Mouse (Mus musculus): ENCODE measurements around the gene Ubxn2a. TPM values are rescaled to one million over a fixed set of nuclear protein-coding genes. Genes with fewer than 3 reads are reported as not detected.
"Not testable (repeated sequence)": the region's sequence is repeated elsewhere in the genome, so short reads cannot be mapped to it uniquely, and the experiment has no call there.

Ubxn2a gene
- 10 to 100 TPM; 52.8 to 55.6 TPM for total RNA-seq (2021)
- long read RNA-seq, experiment 1, transcript Ubxn2a-202 (6 exons, 965 nt) = minor isoform, 12 of 62 reads
- long read RNA-seq, experiment 1, transcript Ubxn2a-201 (7 exons, 2,696 nt) = major isoform, 22 of 62 reads
- long read RNA-seq, experiment 1, partial matches to known transcripts = 4 of 62 reads
- long read RNA-seq, experiment 1, other reads (novel, unspliced or antisense) = 24 of 62 reads
- long read RNA-seq, experiment 2, transcript Ubxn2a-202 (6 exons, 965 nt) = minor isoform, 7 of 58 reads
- long read RNA-seq, experiment 2, transcript Ubxn2a-201 (7 exons, 2,696 nt) = major isoform, 22 of 58 reads
- long read RNA-seq, experiment 2, partial matches to known transcripts = 9 of 58 reads
- long read RNA-seq, experiment 2, other reads (novel, unspliced or antisense) = 20 of 58 reads

DNA sequence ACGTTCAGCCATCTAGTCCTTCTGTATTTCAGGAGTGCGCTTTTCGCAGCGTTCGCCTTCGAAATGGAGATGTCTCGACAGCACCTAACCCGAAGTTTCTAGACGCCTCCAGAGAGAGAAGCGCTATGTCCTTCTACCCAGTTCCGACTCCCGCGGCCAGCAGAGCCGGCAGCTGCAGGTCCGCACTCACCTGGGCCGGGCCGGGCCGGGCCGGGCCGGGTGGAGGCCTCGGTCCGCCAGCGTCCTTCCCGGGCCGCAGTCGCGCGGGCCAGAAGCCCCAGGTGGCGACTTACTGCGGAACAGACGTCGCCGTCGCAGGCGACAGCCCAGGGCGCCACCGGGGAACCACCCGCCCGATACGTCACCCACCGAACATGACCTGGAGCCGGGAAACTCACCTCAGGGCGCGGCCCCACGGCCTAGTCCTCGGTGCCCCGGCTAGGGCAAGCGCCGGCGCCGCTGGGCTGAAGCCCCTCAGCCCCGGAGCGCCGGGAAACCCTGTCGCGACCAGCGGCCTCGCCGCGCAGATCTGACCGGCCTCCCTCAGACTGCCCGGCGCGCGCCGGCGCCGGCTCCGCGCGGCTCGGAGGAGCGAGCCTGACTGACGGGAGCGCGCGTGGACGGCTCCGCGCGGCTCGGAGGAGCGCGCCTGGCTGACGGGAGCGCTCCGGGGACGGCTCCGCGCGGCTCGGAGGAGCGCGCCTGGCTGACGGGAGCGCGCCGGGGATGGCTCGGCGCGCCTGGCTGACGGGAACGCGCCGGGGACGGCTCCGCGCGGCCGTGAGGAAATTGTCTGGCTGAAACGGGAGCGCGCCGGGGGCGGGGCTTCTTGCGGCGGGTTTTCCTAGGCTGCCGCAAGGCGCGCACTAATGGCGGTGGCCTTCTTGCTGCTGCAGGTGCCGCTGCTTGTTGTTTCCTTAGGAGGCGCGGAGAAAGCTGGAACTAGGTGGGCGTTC lies at the start of gene Ubxn2a:
Gene Ubxn2a, minus strand, starts transcription at position 755 of the 956 bp plus-strand sequence.
- DNase-seq = peak; percentile 98
- intact Hi-C loops (cut with DNase I) = loop anchor here (5.0 to 10.0 kb wide), 2 partner anchors 45 to 1332 kb away; partner anchors contain the start of gene Dtnb

DNA sequence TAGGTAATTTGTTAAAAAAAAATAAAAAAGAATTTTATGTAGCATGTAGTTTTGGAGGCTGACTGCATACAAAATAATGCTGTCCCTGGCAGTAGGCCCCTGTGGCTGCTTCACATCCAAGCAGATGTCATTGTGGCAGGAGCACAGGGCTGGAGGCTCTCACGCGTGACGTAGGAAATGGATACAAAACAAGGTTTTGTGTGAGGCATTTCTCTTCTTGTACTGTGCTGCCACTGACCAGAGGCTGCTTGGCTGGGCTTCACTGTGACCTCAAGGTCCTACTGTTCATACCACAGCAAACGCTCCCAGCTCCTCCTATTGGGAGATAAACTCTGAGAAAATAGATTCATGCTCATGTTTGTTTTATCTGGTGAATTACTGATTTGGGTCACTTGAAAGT lies 45.7 kb upstream of the Ubxn2a start:
- intact Hi-C loops (cut with DNase I) = no loop called here
- peak in 1 of 2 experiments; percentile 4 for DNase-seq

DNA sequence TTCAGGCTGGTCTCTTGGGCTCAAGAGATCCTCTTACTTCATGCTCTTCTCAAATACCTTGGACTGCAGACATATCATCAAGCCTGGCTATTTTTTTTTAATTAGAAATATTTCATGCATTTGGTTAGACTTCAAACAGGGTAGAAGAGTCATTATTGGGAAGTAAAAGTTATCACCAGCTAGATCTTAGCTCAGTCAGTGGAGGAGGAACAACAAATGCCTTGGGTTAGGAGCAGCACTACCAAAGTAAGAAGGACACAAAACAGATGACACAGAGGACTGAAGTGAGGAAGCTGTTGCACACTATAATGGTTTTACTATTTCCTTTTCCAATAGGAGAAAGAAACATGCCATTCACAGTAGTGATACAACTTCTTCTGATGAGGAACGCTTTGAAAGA lies 44.8 kb upstream of the Ubxn2a start:
- no peak for DNase-seq
- intact Hi-C loops (cut with DNase I) = no loop called here

DNA sequence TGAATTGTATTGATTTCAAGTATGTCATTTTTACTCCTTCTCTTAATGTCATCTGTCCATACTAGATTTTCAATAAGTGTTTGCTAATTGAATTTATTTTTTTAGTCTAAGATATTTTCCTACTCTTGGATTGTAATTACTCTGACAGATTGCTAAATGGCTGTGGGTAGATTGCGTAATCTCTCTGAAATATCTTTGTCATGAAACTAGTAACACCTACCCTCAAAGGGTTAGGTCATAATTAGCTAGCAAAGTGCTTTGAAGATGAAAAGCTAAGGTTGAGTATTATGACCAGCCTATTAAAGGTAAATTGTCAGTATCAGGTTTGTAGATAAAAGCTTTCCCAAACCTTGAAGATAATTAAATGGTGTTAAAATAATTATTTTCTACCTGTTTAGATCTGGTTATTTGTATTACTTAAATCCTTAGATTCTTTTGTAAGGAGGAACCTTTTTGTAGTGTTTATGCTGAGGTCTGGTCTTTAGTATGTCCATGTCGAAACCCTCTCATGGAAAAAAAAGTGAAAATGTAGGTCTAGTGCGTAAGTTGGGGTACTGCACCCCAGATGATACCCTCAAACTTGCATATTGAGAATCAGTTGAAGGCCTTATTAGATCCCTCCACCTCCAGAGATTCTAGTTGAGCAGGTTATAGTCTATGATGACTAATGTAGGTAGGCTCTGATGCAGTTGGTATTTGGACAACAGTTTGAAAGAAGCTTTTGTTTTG lies 23.5 kb upstream of the Ubxn2a start:
- no peak for DNase-seq
- intact Hi-C loops (cut with DNase I) = no loop called here

DNA sequence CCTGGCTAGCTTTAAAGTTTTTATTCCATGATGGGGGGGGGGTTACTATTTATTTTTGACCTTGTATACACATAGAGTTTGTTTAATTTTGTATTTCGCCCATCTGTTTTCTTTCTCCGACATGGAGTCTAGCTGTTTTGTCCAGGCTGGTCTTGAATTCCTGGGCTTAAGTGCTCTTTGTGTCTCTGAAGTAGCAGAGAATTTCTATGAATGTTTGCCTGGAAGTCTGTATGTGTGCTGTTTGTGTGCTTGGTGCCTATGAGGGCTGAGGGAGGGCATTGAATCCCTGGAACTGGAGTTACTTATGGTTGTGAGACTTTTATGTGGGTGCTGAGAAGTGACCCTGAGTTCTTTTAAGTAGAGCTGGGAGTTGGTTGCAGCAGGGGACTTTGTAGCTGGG lies 20.7 kb upstream of the Ubxn2a start:
- DNase-seq = no peak
- intact Hi-C loops (cut with DNase I) = no loop called here

DNA sequence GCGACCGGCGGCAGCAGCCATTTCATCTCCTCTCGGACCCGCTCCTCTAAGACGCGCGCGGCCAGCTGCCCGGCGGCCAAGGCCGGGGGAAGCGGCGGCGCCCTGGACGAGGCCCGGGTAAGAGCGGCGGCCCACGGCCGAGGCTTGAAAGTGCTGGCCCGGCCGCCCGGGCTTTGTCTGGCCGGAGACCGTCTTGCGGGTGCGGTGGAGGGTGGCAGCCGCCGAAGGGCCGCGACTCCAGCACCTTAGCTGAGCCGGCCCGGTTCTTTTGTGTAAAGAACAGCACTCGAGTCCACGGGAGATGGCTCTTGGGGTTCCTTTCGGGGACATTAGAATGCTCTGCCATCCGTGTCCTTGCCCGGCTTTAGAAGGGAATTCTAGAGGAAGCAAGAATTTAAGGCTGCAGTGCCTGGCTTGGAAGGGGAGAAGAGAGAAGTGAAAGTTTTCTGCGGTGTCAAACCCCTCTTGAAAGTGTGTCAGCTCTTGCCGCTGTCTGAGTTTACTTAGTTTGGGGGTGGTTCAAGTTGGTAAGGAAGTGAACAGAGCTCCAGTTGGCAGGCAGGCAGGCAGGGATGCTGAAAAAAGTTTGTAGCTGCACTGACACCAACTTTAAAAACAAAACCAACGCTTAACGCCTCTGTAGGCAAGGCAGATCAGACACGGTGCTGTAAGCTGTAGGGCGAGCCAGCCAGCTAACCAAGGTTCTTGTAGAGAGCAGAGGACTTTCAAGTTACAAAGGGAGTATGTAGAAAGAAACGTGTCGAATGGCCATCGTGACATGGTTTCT lies 10.5 kb upstream of the Ubxn2a start:
- intact Hi-C loops (cut with DNase I) = loop anchor here (5.0 kb wide), 4 partner anchors 54 to 151 kb away; partner anchors contain the start of genes Fam228b, Fkbp1b, Pfn4 and Wdcp
- peak; percentile 48 to 63 for DNase-seq

DNA sequence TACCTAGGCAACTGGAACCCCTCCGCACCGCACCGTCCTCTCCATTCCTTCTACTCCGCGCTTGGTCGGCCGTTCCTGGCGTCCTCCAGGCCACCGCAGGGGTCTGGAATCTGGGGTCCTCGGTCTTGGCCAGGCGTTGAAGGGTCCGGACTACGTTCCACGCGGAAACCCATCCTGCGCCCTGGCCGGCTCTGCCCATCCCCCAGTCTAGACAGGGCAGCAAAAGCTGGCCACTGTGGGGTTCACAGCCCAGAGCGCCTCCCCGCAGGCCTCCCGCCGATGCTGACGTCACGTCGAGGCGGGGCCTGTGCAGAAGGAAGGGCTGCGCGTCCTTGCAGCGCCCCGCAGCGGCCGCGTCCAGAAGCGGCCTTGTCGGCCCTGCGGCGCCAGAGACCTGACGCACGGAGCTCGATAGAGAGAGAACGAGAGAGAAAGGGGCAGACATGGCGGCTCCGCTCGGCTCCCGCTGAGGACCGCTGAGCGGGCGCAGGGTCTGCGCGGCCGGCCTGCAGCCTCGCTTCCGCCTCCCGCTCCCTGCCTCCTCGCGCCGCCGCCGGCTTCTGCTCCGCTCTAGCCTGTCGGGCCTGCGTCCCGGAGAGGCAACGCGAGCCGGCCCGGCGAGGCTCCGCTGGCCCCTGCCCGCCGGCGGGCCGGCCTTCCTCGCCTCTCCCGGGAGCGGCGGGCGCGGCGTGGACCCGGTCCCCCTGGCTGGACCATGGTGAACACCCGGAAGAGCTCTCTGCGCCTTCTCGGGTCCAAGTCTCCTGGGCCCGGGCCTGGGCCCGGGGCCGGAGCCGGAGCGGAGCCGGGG lies 9.7 kb upstream of the Ubxn2a start, which contains the start of gene Atad2b:
Gene Atad2b, plus strand, starts transcription at position 360 of the 811 bp plus-strand sequence.
- DNase-seq = peak; percentile 100
- intact Hi-C loops (cut with DNase I) = loop anchor here (5.0 kb wide), 4 partner anchors 55 to 150 kb away; partner anchors contain the start of genes Fam228b, Fkbp1b, Pfn4 and Wdcp

DNA sequence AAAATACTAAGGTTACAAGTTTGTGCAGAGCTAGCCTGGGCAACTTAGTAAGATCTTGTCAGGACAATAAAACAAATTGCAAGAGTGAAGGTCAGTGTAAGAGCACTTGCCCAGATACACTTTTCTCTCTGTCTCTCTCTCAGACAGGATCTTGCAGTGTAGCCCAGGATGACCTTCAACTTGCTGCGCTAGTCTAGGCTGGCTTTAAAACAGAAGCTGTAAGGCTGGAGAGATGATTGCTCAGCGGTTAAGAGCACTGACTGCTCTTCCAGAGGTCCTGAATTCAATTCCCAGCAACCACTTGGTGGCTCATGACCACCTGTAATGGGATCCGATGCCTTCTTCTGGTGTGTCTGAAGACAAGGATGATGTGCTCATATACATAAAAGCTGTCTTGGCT lies 7.4 kb upstream of the Ubxn2a start:
- intact Hi-C loops (cut with DNase I) = loop anchor here (5.0 kb wide), 4 partner anchors 57 to 148 kb away; partner anchors contain the start of genes Fam228b, Fkbp1b, Pfn4 and Wdcp
- no peak for DNase-seq

DNA sequence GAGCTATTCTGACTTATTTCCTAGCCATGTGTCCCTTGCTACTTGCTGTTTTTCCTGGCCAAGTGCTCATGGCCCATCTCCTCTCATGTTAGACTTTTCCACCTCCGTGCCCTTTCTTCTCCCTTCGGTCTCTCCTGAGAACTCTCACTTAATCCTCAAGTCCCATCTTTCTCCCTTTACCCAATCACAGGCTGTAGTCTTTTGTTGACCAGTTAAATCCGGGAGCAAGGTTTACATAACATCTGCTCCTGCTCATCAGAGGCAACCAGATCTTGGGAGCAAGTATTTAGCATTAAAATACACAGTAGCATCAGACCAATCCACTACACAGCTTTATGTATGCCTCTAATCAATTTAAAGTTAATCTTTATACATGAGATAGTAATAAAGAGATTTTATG lies 6.9 kb upstream of the Ubxn2a start:
- no peak for DNase-seq
- intact Hi-C loops (cut with DNase I) = no loop called here

DNA sequence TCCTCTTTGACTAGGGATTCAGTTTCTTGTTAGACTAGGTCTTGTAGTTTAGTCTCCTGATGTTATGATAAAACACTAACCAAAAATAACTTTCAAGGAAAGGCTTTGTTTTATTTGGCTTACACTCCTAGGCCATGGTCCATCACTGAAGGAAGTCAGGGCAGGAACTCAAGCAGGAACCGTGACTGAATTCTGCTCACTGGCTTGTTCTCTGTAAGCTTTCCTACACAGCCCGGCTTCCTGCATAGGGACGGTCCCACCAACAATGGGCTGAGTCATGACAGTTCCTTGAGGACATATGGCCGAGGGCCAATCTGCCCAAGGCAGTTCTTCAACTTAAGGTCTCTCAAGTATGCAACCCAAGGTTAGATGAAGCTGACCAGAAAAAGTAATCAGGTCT lies 4.2 kb upstream of the Ubxn2a start:
- intact Hi-C loops (cut with DNase I) = no loop called here
- peak; percentile 8 to 12 for DNase-seq

DNA sequence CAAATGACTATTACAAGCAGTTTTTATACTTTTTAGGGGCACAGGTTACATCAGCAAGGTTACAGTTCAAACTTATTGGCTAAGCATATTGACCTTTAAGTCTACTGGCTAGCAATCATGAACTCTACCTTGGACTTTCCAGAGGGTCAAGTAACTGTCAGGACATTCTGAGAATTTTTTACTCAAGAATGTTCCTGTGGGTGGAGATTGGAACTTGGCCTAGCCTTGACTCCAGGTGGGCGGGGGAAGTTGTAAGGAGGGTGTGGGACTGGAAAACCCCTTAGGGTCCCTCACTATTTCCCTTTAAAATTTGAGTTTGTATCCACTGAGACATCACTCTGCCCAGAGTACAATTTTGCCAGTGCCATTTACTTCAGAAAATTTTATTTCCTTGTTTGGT lies 3.0 kb upstream of the Ubxn2a start:
- DNase-seq; intact Hi-C loops (cut with DNase I): not testable (repeated sequence)

DNA sequence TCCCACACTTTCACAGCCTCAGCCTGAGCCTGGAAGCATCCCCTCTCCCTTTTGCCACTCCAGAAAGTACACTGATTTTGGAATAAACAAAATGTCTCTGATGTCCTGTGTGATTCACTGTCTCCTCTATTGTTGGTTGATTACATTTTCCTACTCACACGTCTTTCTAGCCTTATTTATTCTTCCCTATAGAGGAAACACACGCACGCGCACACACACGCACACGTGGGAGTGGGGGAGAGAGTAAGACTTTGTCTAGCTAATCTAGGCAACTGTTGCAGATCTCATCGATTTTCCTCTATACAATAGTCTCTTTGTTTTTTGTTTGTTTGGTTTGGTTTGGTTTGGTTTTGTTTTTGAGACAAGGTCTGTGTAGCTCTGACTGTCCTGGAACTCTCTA lies 886 bp upstream of the Ubxn2a start:
- no peak for DNase-seq
- intact Hi-C loops (cut with DNase I) = loop anchor here (5.0 to 10.0 kb wide), 2 partner anchors 46 to 1334 kb away; partner anchors contain the start of gene Dtnb

DNA sequence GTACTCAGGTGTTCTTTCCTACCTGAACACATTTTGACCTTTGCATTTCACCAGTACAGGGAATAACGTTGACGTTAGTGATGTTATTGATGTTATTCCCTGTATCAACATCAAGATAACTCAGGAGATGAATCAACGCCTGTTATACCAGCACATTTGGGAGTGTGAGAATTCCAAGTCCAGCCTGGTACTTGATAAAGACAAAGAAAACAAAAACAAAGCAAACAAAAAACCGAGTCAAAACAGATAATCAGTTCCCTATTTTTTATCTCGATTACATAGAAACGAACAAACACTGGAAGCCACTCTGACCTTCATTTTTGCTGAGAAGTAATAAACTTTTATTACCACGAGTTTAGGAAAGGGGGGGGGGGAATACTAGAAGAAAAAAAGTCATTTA lies 1.0 kb downstream of the Ubxn2a start:
- intact Hi-C loops (cut with DNase I) = loop anchor here (5.0 to 10.0 kb wide), 2 partner anchors 44 to 1332 kb away; partner anchors contain the start of gene Dtnb
- no peak for DNase-seq

DNA sequence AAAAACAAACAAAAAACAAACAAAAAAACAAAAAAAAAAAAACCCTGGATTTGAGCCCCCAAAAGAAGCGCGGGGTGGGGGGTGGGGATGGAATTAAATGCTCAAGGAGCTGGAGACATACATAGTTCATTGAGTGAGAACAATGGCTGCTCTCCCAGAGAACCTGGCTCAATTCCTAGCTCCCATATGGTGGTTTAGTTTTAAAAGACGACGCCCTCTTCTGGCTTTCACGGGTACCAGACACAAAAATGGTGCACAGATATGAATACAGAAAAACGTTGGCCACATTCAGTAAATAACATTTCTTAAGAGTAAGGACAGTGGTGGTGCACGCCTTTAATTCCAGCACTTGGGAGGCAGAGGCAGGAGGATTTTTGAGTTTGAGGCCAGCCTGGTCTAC lies 1.6 kb downstream of the Ubxn2a start:
- no peak for DNase-seq
- intact Hi-C loops (cut with DNase I) = loop anchor here (5.0 to 10.0 kb wide), 2 partner anchors 44 to 1331 kb away; partner anchors contain the start of gene Dtnb

DNA sequence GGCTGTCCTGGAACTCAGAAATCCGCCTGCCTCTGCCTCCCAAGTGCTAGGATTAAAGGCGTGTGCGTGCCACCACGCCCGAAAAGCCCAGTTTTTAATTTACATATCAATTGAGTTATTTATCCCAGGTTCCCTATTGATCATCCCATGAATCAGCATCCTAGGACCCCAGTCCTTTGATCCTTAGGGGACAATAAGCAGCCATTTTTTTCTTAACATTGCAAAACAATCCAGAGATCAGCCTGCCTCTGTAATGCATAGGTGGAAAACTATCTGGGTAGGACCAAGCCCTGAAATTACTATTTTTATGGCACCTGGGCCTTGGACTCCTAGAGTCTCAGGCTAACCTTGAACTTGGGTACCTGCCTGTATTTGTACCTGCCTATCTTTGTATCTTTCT lies 9.5 kb downstream of the Ubxn2a start:
- intact Hi-C loops (cut with DNase I) = no loop called here
- no peak for DNase-seq

DNA sequence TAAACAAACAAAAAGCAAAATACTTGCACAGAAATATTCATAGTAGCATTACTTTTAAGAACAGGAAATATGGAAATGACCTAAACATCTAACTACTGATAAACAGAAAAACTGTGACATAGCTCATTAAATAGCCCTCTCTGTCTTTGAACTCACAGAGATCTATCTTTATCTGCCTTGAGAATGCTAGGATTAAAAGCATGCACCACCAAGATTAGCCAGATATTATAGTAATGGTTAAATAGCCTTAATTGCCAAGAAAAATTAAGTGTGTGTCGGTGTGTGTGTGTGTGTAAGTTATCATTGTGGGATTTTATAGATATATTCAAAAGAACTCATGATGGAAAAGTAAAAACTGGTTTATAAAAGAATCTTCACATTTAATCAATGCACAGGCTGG lies 17.6 kb downstream of the Ubxn2a start:
- intact Hi-C loops (cut with DNase I) = no loop called here
- no peak for DNase-seq

DNA sequence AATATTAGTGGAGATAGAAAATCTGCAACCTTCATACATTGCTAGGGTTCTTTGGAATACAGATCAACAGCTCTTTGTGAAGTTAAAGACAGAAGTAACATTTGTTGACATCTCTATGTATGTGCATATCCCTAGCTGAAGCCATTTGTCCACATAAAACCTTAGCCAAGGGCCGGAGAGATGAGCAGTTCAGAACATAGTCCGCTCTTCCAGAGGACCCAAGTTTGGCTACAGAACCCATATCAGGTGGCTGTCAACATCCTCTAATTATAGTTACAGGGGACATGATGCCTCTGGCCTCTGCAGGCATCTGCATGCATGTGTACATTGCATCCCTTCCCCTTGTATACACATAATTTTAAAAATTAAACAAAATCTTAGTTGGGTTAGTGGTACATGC lies 18.3 kb downstream of the Ubxn2a start:
- intact Hi-C loops (cut with DNase I) = no loop called here
- DNase-seq = no peak

DNA sequence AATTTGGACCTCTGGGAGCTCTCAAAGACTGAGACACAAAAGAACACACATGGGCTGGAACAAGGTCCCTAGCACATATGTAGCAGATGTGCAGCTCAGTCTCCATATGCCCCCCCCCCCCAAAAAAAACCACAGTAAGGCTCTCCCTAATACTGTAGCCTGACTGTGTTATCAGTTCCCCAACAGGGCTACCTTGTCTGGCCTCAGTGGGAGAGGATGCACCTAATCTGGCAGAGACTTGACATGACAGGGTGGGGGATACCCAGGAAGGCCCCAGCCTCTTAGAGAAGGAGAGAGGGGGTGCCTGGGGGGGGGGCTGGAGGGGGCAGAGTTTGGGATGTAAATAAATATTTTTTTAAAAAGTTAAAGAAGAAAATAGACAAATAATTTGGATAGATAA lies 18.8 kb downstream of the Ubxn2a start:
- DNase-seq = no peak
- intact Hi-C loops (cut with DNase I) = no loop called here

Measured in heart, postnatal 14 days (tissue).